Mouse (Mus musculus) lung, embryonic 14.5 days (tissue): Measurements from ENCODE around the gene Gm49396. TPM values are rescaled to one million over a fixed set of nuclear protein-coding genes. Genes with fewer than 3 reads are reported as not detected.

ENCODE experiments used
- ATAC-seq: fragments of 200-750 bp; cut with Nextera tagmentation; 2 replicates; pipeline ENCODE4 v1.8.0; 2017; ENCODE audit warnings: mild to moderate bottlenecking, moderate TSS enrichment, moderate library complexity; ENCODE audit not compliant: insufficient read depth
- DNase-seq: peaks from one replicate; pipeline ENCODE4 v3.0.0-alpha.2; 2015
- H3K27ac ChIP-seq: fragments of 300-500 bp; sonication (generic); 2 replicates; pipeline ENCODE4 v1.5.1; 2014; ENCODE audit warnings: low read depth, mild to moderate bottlenecking, moderate library complexity
- H3K27me3 ChIP-seq: fragments of 300-500 bp; sonication (generic); 2 replicates; pipeline ENCODE4 v1.6.1; 2014; ENCODE audit warnings: low read length, control low read depth; ENCODE audit not compliant: insufficient read depth
- H3K36me3 ChIP-seq: fragments of 300-500 bp; sonication (generic); 2 replicates; pipeline ENCODE4 v1.6.1; 2014; ENCODE audit warnings: control low read depth; ENCODE audit not compliant: insufficient read depth
- H3K4me1 ChIP-seq: fragments of 300-500 bp; sonication (generic); 2 replicates; pipeline ENCODE4 v1.6.1; 2014; ENCODE audit warnings: antibody characterized with exemption, control low read depth; ENCODE audit not compliant: insufficient read depth
- H3K4me2 ChIP-seq: fragments of 300-500 bp; sonication (generic); 2 replicates; pipeline ENCODE4 v1.6.1; 2014; ENCODE audit warnings: mild to moderate bottlenecking
- H3K4me3 ChIP-seq: fragments of 300-500 bp; sonication (generic); 2 replicates; pipeline ENCODE4 v1.5.1; 2014; ENCODE audit warnings: low read depth, low read length
- H3K9ac ChIP-seq: fragments of 300-500 bp; sonication (generic); 2 replicates; pipeline ENCODE4 v1.6.1; 2014
- H3K9me3 ChIP-seq: fragments of 300-500 bp; sonication (generic); 2 replicates; pipeline ENCODE4 v1.6.1; 2016; ENCODE audit warnings: low read depth, low read length, control low read depth
- CTCF ChIP-seq: IDR thresholded peaks from 2 replicates; pipeline ENCODE4 v1.5.1; 2016; ENCODE audit warnings: antibody characterized with exemption, low read depth
- WGBS: fragments of 180-500 bp; shearing (Covaris S2); extraction: QIAGEN DNeasy Blood & Tissue Kit; methylation state at CpG from one replicate; pipeline ENCODE4 v1.1.7; 2014; 5-methylcytosine and 5-hydroxymethylcytosine counted together
- polyA plus RNA-seq: library from polyadenylated mRNA; unstranded; fragments of >200 nt; fragmentation: Nextera tagmentation; extraction: Ambion mirVana; gene quantifications from 2 replicates; pipeline ENCODE4 v1.2.1, GENCODE M21; 2014

Gene Gm49396
- polyA plus RNA-seq, 1 experiment from 2014 or later: 9.9 TPM

DNA sequence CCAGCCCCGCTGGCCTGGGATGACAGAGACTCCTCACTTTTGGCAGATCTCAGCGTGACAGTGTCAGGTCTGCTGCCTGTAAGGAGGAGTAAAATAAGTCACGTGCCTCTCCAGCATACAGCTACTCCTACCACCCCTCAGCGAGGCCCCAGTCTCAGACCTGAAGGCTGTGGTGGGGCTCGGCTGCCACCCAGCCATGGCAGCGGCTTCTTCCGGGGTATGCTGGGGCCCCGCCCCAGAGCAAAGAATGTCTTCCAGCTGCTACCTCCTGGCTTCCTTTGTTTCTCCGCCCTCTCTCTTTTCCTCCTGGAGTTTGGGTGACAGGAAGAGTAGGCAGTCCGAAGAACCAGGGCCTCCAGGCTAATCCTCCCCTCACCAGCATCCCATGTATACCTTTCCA is 37.2 kb upstream of the Gm49396 start:
- 21% methylated on average over 9 of the region's 10 CpGs for WGBS
- no peaks in the 10 kb centered on the region for H3K9me3 ChIP-seq
- ATAC-seq (peak; percentile 66), DNase-seq (peak; percentile 49)
- H3K4me3 ChIP-seq: no peak overlapping the region
- peak overlapping the region; percentile 50; the same call in 1 of the 2 replicates for H3K27ac ChIP-seq
- H3K4me1 ChIP-seq: peaks cover 7% of the 10 kb centered on the region
- H3K9ac ChIP-seq: peak overlapping the region; percentile 32
- no peak for TF ChIP-seq CTCF
- no peaks in the 10 kb centered on the region for H3K27me3 ChIP-seq
- peaks cover 77% of the 10 kb centered on the region for H3K36me3 ChIP-seq
- H3K4me2 ChIP-seq: peak overlapping the region; percentile 43

DNA sequence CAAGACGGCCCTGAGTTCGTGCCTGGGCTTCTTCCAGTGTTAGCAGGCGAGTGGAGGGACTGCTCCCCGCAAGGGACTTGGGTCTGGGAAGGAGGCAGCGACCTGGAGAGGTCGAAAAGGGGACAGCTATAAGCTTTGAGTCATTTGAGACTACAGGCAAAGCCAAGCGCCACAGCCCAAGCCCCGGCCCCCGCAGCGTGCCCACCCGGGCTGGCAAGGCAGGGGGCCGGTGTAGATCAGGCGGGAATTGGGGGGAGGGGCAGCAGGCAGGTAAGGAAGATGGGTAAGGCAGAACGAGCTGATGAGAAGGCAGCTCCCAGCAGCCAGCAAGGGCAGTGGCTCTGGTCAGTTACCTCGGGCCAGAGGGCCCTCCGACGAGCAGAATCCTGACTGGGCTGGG is 36.7 kb upstream of the Gm49396 start:
- 25% methylated on average over 17 of the region's 17 CpGs for WGBS
- Histone ChIP-seq H3K9ac (peak overlapping the region; percentile 32), H3K4me3 (no peak overlapping the region)

DNA sequence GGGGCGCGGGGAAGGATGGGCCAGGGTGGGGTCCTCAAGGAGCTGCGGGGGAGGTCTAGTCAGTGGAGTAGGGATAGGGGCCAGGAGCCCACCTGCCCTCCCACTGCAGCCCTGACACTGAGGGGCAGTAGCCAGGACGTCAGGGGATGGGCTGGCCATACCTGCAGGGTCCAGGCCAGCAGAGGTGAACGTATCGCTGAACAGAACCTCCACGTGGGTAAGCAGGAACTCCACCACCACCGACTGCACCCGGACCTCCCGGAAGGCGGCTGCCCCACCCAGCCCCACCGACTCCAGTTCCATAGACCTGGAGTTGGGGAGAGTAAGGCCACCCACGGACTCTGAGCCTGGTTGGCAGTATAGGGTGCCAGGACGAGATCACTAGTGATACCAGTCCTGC is 36.2 kb upstream of the Gm49396 start:
- no peak overlapping the region for H3K4me3 ChIP-seq
- H3K27ac ChIP-seq: no peak overlapping the region
- H3K4me1 ChIP-seq: peaks cover 7% of the 10 kb centered on the region
- WGBS: 81% methylated on average over 14 of the region's 14 CpGs
- H3K9me3 ChIP-seq: no peaks in the 10 kb centered on the region
- TF ChIP-seq CTCF: no peak
- H3K27me3 ChIP-seq: no peaks in the 10 kb centered on the region
- DNase-seq: no peak
- peaks cover 85% of the 10 kb centered on the region for H3K36me3 ChIP-seq
- no peak overlapping the region for H3K9ac ChIP-seq
- no peak for ATAC-seq
- peak overlapping the region; percentile 43; the same call in 1 of the 2 replicates for H3K4me2 ChIP-seq

More for the DNA sequence above, 36.7 kb upstream of the Gm49396 start:
- Histone ChIP-seq H3K27me3 (no peaks in the 10 kb centered on the region), H3K4me1 (peaks cover 7% of the 10 kb centered on the region), H3K4me2 (peak overlapping the region; percentile 43), H3K9me3 (no peaks in the 10 kb centered on the region), H3K36me3 (peaks cover 80% of the 10 kb centered on the region), H3K27ac (peak overlapping the region; percentile 38; the same call in 1 of the 2 replicates)
- DNase-seq (no peak), ATAC-seq (no peak)
- no peak for TF ChIP-seq CTCF

DNA sequence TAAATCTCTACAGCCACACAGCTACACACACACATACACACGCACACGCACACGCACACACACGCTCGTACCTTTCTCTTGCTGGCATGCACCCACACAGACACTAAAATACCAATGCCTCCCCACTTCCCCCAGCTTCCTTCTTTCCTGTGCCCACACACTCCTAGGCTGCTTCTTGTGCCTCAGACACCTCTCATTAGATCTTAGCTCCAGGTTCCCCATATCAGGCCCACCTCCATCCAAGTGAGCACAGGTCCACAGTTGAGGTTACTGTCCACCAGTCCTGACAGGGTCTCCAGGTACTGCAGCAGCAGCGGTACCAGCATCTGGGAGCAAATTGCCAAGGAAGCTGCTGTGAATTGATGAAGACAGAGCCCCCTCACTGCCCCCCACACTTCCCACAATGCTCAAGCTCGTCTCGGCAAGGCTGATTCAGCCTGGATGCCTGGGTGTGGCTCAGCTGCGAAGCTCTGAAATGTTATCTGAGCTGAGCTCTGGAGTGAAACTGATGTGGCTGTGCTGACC is 31.8 kb upstream of the Gm49396 start:
- WGBS: 78% methylated on average over 9 of the region's 9 CpGs
- Histone ChIP-seq H3K9ac (no peak overlapping the region), H3K4me3 (no peak overlapping the region), H3K4me2 (no peak overlapping the region), H3K9me3 (no peaks in the 10 kb centered on the region), H3K36me3 (peaks cover 59% of the 10 kb centered on the region), H3K27me3 (no peaks in the 10 kb centered on the region), H3K27ac (no peak overlapping the region), H3K4me1 (peaks cover 20% of the 10 kb centered on the region)
- ATAC-seq (no peak), DNase-seq (no peak)
- TF ChIP-seq CTCF: no peak

DNA sequence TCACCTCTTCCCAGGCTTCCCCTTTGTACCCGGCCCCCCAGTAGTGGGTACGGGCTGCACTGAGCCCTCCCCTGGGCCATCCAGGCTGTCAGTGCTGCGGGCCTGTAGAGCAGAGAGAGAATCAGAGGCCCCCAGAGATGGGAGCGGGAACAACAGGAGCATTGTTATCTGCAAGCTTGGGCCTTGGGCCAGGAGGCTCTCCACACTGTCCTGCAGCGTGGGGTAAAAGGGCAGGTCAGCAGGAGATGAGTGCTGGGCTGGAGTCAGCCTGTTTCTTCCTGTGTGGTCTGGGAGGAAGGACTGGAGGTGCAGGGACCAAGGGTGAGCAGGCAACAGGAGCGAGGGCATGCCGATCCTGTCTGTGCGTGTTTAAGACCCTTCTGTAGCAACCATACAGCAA is 30.2 kb upstream of the Gm49396 start:
- H3K9me3 ChIP-seq: no peaks in the 10 kb centered on the region
- H3K9ac ChIP-seq: peak overlapping the region; percentile 13
- peak overlapping the region; percentile 22; the same call in 1 of the 2 replicates for H3K27ac ChIP-seq
- H3K27me3 ChIP-seq: no peaks in the 10 kb centered on the region
- peaks cover 47% of the 10 kb centered on the region for H3K36me3 ChIP-seq
- peak; percentile 28; the same call in 1 of the 2 replicates for ATAC-seq
- H3K4me1 ChIP-seq: peaks cover 15% of the 10 kb centered on the region; the same call in 1 of the 2 replicates
- no peak for TF ChIP-seq CTCF
- 15% methylated on average over 8 of the region's 8 CpGs for WGBS
- DNase-seq: peak; percentile 63
- H3K4me2 ChIP-seq: peak overlapping the region; percentile 40; the same call in 1 of the 2 replicates
- no peak overlapping the region for H3K4me3 ChIP-seq

DNA sequence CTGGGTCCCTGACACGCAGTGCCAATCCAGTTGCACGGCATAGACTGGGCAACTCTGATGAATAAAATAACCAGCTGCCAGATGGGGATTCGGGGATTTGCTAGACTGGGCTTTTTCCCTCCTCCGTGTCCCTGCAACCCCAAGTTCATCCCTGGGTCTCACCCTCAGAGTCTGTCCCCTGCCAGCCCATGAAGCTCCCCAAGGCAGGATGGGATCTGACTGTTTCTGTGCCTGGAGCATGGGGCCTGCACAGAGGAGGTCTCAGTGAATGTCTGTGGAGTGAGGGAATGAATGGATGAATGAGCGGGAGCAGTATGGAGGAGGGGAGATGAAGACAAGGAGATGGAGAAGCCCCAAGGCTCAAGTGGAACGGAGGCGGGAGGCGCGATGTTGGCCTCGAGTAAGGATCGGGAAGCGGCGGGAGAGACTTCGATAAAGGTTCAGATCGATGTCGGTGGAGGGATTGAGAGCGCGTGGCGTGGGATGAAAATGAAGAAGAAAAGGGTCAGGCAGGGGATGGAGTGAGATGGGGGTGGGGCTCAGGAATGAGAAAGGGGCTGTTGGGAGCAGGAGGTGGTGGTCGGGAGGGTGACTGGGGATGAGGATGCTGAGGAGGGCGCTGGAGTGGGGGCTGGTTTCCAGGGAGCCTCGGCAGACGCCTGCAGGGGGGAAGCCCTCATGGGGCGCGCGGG is 29.1 kb upstream of the Gm49396 start:
- ATAC-seq (peak; percentile 50; the same call in 1 of the 2 replicates), DNase-seq (peak; percentile 42)
- H3K27me3 ChIP-seq: no peaks in the 10 kb centered on the region
- H3K4me3 ChIP-seq: peak overlapping the region; percentile 65
- H3K4me1 ChIP-seq: peaks cover 15% of the 10 kb centered on the region; the same call in 1 of the 2 replicates
- peak overlapping the region; percentile 92 for H3K4me2 ChIP-seq
- 10% methylated on average over 24 of the region's 26 CpGs for WGBS
- peaks cover 41% of the 10 kb centered on the region for H3K36me3 ChIP-seq
- TF ChIP-seq CTCF: no peak
- peak overlapping the region; percentile 69 for H3K9ac ChIP-seq
- H3K27ac ChIP-seq: peak overlapping the region; percentile 50
- no peaks in the 10 kb centered on the region for H3K9me3 ChIP-seq
